Mouse (Mus musculus) limb, embryonic 14.5 days (tissue): ENCODE data around the gene Tmem163. TPM values are rescaled to one million over a fixed set of nuclear protein-coding genes. Genes with fewer than 3 reads are reported as not detected.

ENCODE experiments used
- ATAC-seq: fragments of 200-750 bp; cut with Nextera tagmentation; 2 replicates; pipeline ENCODE4 v1.8.0; 2017; ENCODE audit warnings: low read depth, moderate number of reproducible peaks, moderate TSS enrichment; ENCODE audit not compliant: low FRiP score
- DNase-seq: peaks from one replicate; pipeline ENCODE4 v3.0.0-alpha.2; 2015; ENCODE audit warnings: low spot score
- H3K27ac ChIP-seq: fragments of 300-500 bp; sonication (generic); replicated peaks from 2 replicates; pipeline ENCODE4 v1.5.1; 2014; ENCODE audit warnings: low read depth, mild to moderate bottlenecking, low read length, moderate library complexity, mixed read lengths
- H3K27me3 ChIP-seq: fragments of 300-500 bp; sonication (generic); 2 replicates; pipeline ENCODE4 v1.6.1; 2014; ENCODE audit warnings: low read length, mixed read lengths; ENCODE audit not compliant: control insufficient read depth, insufficient read depth
- H3K36me3 ChIP-seq: fragments of 300-500 bp; sonication (generic); 2 replicates; pipeline ENCODE4 v1.6.1; 2014; ENCODE audit warnings: mild to moderate bottlenecking, low read length, moderate library complexity, mixed read lengths; ENCODE audit not compliant: control insufficient read depth, insufficient read depth
- H3K4me1 ChIP-seq: fragments of 300-500 bp; sonication (generic); 2 replicates; pipeline ENCODE4 v1.6.1; 2014; ENCODE audit warnings: antibody characterized with exemption, low read length, mixed read lengths; ENCODE audit not compliant: control insufficient read depth, insufficient read depth
- H3K4me2 ChIP-seq: fragments of 300-500 bp; sonication (generic); replicated peaks from 2 replicates; pipeline ENCODE4 v1.6.1; 2014; ENCODE audit warnings: low read depth, mild to moderate bottlenecking, low read length, moderate library complexity; ENCODE audit not compliant: severe bottlenecking
- H3K4me3 ChIP-seq: fragments of 300-500 bp; sonication (generic); replicated peaks from 2 replicates; pipeline ENCODE4 v1.5.1; 2014; ENCODE audit warnings: low read length
- H3K9ac ChIP-seq: fragments of 300-500 bp; sonication (generic); 2 replicates; pipeline ENCODE4 v1.6.1; 2014; ENCODE audit warnings: mild to moderate bottlenecking, low read depth, low read length, moderate library complexity; ENCODE audit not compliant: severe bottlenecking
- H3K9me3 ChIP-seq: fragments of 300-500 bp; sonication (generic); 2 replicates; pipeline ENCODE4 v1.6.1; 2016; ENCODE audit warnings: low read length; ENCODE audit not compliant: control insufficient read depth
- POLR2A ChIP-seq: fragments of 200-500 bp; IDR thresholded peaks from 2 replicates; pipeline ENCODE4 v1.8.0; 2012; ENCODE audit warnings: inconsistent platforms, mild to moderate bottlenecking, moderate library complexity, borderline replicate concordance; ENCODE audit not compliant: insufficient read depth, insufficient read length; ENCODE audit errors: extremely low read depth
- WGBS: fragments of 180-500 bp; shearing (Covaris S2); extraction: QIAGEN DNeasy Blood & Tissue Kit; methylation state at CpG from one replicate; pipeline ENCODE4 v1.1.7; 2014; 5-methylcytosine and 5-hydroxymethylcytosine counted together
- polyA plus RNA-seq, 2 experiments: library from polyadenylated mRNA; depleted of rRNA in 1 of 2; stranded (reverse) in 1 of 2; unstranded in 1 of 2; fragments of >200 nt; fragmentation: Nextera tagmentation in 1 of 2; extraction: Ambion mirVana in 1 of 2; gene quantifications; 2 replicates each; pipeline versions ENCODE4 v1.2.1 to v1.2.3; 2012 to 2014

The Tmem163 gene
- polyA plus RNA-seq, 2 experiments, result 1.7 to 2.6 TPM

DNA sequence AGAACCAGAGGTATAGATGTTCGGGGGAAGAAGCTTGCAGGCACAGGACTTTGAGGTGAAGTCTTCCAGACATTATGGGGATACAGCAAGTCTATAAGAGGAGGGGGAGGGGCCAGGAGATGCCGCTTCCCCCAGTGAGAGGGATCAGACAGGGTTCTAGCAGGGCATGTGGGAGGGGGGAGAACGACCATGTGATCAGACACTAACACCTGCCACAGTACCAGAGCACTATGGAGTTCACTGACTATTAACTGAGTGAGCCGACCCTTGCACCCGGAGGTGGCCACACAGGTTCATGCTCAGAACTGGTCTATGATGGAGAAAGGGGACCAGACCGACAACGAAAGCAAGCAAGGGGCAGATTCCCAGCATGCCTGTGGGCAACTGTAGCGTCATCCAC lies 156.0 kb downstream of the Tmem163 start:
- Histone ChIP-seq H3K4me3 (no peak overlapping the region), H3K27me3 (no peaks in the 10 kb centered on the region), H3K27ac (no peak overlapping the region), H3K9ac (no peak overlapping the region), H3K4me2 (no peak overlapping the region), H3K36me3 (no peaks in the 10 kb centered on the region), H3K9me3 (no peaks in the 10 kb centered on the region), H3K4me1 (no peaks in the 10 kb centered on the region)
- DNase-seq (no peak), ATAC-seq (no peak)
- no peak for TF ChIP-seq POLR2A
- WGBS, result 78% methylated on average over 8 of the region's 8 CpGs

DNA sequence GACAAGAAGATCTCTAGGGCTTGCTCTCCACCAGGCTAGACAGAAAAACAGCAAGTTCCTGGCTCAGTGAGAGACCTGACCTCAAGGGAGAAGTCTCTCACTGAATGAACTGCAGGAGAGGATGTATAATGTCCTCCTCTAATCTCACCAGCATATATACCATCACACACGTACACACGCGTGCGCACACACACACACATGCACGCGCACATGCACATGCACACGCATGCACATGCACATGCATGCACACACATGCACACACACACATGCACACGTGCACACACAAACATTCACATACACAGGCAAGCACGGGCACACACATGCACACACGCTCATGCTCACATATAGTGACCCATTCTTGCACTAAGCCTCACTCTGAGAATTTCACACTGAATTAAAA lies 164.5 kb downstream of the Tmem163 start:
- Histone ChIP-seq H3K9me3 (no peaks in the 10 kb centered on the region), H3K27ac (no peak overlapping the region), H3K27me3 (no peaks in the 10 kb centered on the region), H3K4me2 (no peak overlapping the region), H3K4me3 (no peak overlapping the region), H3K36me3 (no peaks in the 10 kb centered on the region), H3K4me1 (no peaks in the 10 kb centered on the region), H3K9ac (no peak overlapping the region)
- no peak for TF ChIP-seq POLR2A
- ATAC-seq (no peak), DNase-seq (no peak)
- 97% methylated on average over 10 of the region's 10 CpGs for WGBS

DNA sequence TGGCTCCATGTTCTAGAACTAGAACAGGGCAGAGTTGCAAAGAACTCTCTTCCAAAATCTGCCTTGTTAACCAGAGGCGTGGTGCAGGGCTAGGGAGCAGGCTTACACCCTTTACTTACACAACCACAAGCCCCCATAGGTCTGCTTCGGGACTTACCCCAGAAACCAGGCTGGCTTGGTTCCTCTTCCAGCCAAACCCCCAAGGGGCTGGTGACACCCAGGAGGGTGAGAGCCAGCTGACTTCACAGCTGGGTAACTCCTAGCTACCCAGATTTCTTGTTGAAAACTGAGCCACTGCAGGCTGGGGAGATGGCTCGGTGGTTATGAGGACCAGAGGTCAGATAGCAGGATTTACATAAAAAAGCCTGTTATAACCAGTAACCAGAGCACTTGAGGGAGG lies 164.9 kb downstream of the Tmem163 start:
- H3K4me1 ChIP-seq, result no peaks in the 10 kb centered on the region
- H3K4me3 ChIP-seq, result no peak overlapping the region
- no peaks in the 10 kb centered on the region for H3K36me3 ChIP-seq
- DNase-seq (no peak), ATAC-seq (no peak)
- no peak overlapping the region for H3K4me2 ChIP-seq
- TF ChIP-seq POLR2A, result no peak
- 66% methylated on average over 3 of the region's 3 CpGs for WGBS
- H3K27me3 ChIP-seq, result no peaks in the 10 kb centered on the region
- no peak overlapping the region for H3K27ac ChIP-seq
- H3K9ac ChIP-seq, result no peak overlapping the region
- no peaks in the 10 kb centered on the region for H3K9me3 ChIP-seq

DNA sequence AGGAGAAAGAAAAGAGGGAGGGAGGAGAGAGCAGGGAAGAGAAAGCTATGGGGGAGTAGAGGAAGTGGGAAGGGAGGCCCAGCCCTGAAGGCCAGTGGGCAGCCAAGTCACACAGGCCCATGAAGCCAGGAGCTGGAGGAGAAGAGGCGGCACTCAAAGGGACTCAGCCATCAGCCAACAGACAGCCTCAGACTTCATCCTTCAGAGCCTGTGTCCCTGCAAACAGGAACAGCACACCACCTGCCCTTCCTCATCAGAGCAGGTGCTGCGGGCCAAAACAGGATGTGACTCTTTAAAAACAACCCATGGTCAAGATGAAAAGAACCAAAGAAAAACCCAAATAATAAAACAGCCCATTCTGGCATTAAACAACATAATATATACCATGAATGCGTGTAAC lies 165.7 kb downstream of the Tmem163 start:
- Histone ChIP-seq H3K4me2 (no peak overlapping the region), H3K9ac (no peak overlapping the region), H3K27ac (no peak overlapping the region), H3K36me3 (no peaks in the 10 kb centered on the region), H3K27me3 (no peaks in the 10 kb centered on the region), H3K4me3 (no peak overlapping the region), H3K9me3 (no peaks in the 10 kb centered on the region), H3K4me1 (no peaks in the 10 kb centered on the region)
- WGBS, result 77% methylated on average over 3 of the region's 3 CpGs
- DNase-seq, result no peak
- no peak for TF ChIP-seq POLR2A
- no peak for ATAC-seq

DNA sequence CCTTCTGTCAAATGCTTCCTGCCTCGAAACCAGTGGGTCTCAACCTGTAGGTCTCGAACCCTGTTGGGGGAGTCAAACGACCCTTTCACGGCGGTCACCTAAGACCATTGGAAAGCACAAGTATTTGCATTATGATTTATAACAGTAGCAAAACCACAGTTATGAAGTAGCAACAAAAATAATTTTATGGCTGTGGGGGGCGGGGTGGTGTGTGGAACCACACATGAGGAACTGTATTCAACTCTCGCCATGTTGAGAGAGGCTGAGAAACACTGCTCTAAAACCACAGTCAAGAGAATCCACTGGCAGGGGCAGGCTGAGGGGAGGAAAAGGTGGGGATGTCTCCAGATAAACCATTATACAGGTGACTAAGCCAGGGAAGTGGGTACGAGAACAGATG lies 166.2 kb downstream of the Tmem163 start:
- H3K9ac ChIP-seq, result no peak overlapping the region
- ATAC-seq, result no peak
- no peaks in the 10 kb centered on the region for H3K36me3 ChIP-seq
- 84% methylated on average over 8 of the region's 8 CpGs for WGBS
- no peak for DNase-seq
- no peak for TF ChIP-seq POLR2A
- no peaks in the 10 kb centered on the region for H3K27me3 ChIP-seq
- H3K9me3 ChIP-seq, result no peaks in the 10 kb centered on the region
- no peak overlapping the region for H3K4me3 ChIP-seq
- no peak overlapping the region for H3K27ac ChIP-seq
- H3K4me2 ChIP-seq, result no peak overlapping the region
- no peaks in the 10 kb centered on the region for H3K4me1 ChIP-seq

DNA sequence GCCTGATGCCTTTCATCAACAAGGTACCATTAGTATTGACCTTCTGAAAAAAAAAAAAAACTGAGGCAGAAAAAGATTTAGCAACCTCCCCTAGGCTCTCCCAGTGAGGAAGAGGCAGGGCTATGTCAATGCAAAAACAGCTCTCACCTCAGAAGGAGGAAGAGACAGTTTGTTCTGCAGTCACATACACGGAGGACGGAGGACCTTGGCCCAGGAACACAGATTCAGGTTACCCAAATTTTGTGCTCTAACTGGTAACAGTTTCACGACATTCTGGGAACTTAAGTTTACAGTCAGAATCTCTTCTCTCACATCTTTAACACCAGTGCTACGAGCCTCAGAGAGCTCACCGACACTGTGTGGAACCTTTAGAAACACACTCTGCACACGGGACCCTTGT lies 166.6 kb downstream of the Tmem163 start:
- WGBS, result 67% methylated on average over 6 of the region's 6 CpGs

More for the DNA sequence above, 166.6 kb downstream of the Tmem163 start:
- Histone ChIP-seq H3K4me2 (no peak overlapping the region), H3K4me1 (no peaks in the 10 kb centered on the region), H3K36me3 (no peaks in the 10 kb centered on the region), H3K27ac (no peak overlapping the region), H3K9me3 (no peaks in the 10 kb centered on the region), H3K9ac (no peak overlapping the region), H3K4me3 (no peak overlapping the region), H3K27me3 (no peaks in the 10 kb centered on the region)
- no peak for TF ChIP-seq POLR2A
- DNase-seq (no peak), ATAC-seq (no peak)
